Mouse (Mus musculus) testis, adult 2 months (tissue): Measurements from ENCODE around the gene Palm3. TPM values are rescaled to one million over a fixed set of nuclear protein-coding genes. Genes with fewer than 3 reads are reported as not detected.

Experiments
- H3K27ac ChIP-seq: fragments of 200-500 bp; 2 replicates; pipeline ENCODE4 v1.5.1; 2012; ENCODE audit warnings: low read depth, low read length; ENCODE audit not compliant: control insufficient read depth, insufficient read depth
- H3K27me3 ChIP-seq: fragments of 200-500 bp; 2 replicates; pipeline ENCODE4 v1.6.1; 2012; ENCODE audit warnings: mild to moderate bottlenecking, low read length, moderate library complexity; ENCODE audit not compliant: control insufficient read depth, insufficient read depth
- H3K36me3 ChIP-seq: fragments of 200-500 bp; 2 replicates; pipeline ENCODE4 v1.6.1; 2012; ENCODE audit warnings: mild to moderate bottlenecking, low read length; ENCODE audit not compliant: control insufficient read depth, insufficient read depth
- H3K4me1 ChIP-seq: fragments of 200-500 bp; 2 replicates; pipeline ENCODE4 v1.6.1; 2012; ENCODE audit warnings: low read length; ENCODE audit not compliant: control insufficient read depth, insufficient read depth
- H3K4me3 ChIP-seq: fragments of 200-500 bp; 2 replicates; pipeline ENCODE4 v1.5.1; 2012; ENCODE audit warnings: low read depth, mild to moderate bottlenecking, low read length, moderate library complexity, mixed read lengths; ENCODE audit not compliant: control insufficient read depth
- CTCF ChIP-seq: fragments of 200-500 bp; IDR thresholded peaks from 2 replicates; pipeline ENCODE4 v1.5.1; 2012; ENCODE audit warnings: low read depth, mild to moderate bottlenecking, inconsistent platforms, low read length, moderate library complexity; ENCODE audit not compliant: control insufficient read depth, insufficient read depth, insufficient replicate concordance
- POLR2A ChIP-seq: fragments of 200-500 bp; IDR thresholded peaks from 2 replicates; pipeline ENCODE4 v1.6.1; 2012; ENCODE audit warnings: low read depth, mild to moderate bottlenecking, inconsistent platforms, low read length, moderate library complexity; ENCODE audit not compliant: control insufficient read depth
- polyA plus RNA-seq: library from polyadenylated mRNA; depleted of rRNA; stranded (reverse); fragments of >200 nt; gene quantifications from 2 replicates; pipeline ENCODE4 v1.2.3, GENCODE M21; 2012

Gene Palm3
- polyA plus RNA-seq, 1 experiment = 1.9 TPM

GRCm38 (mm10) chr8:84060245-84060644 lies 39.0 kb downstream of the Palm3 start:
- Histone ChIP-seq H3K27me3 (no peaks in the 10 kb centered on the region), H3K36me3 (no peaks in the 10 kb centered on the region), H3K27ac (no peak overlapping the region), H3K4me3 (no peak overlapping the region), H3K4me1 (no peaks in the 10 kb centered on the region; the same call in 1 of the 2 replicates)
- TF ChIP-seq CTCF = no peak
- TF ChIP-seq POLR2A = no peak

GRCm38 (mm10) chr8:84063861-84064610 lies 42.8 kb downstream of the Palm3 start:
- peaks cover 7% of the 10 kb centered on the region for H3K4me1 ChIP-seq
- H3K36me3 ChIP-seq = no peaks in the 10 kb centered on the region
- TF ChIP-seq POLR2A (no peak; the same call in 1 of the 2 replicates), CTCF (no peak)
- H3K27ac ChIP-seq = no peak overlapping the region
- H3K4me3 ChIP-seq = peak overlapping the region; percentile 35
- H3K27me3 ChIP-seq = no peaks in the 10 kb centered on the region

GRCm38 (mm10) chr8:84065037-84065436 lies 43.8 kb downstream of the Palm3 start, which contains the start of gene Gm10643:
Gm10643 (minus strand) TSS chr8:84065137.
- peak within 1 kb of the TSS; percentile 77 for H3K4me3 ChIP-seq
- peak within 1 kb of the TSS; percentile 86 for H3K27ac ChIP-seq
- TF ChIP-seq POLR2A (no peak), CTCF (no peak)

GRCm38 (mm10) chr8:84065457-84066072 lies 44.3 kb downstream of the Palm3 start:
- H3K4me1 ChIP-seq = peaks cover 17% of the 10 kb centered on the region
- H3K27ac ChIP-seq = peak overlapping the region; percentile 86
- TF ChIP-seq POLR2A (no peak), CTCF (no peak)
- H3K27me3 ChIP-seq = no peaks in the 10 kb centered on the region
- peak overlapping the region; percentile 77 for H3K4me3 ChIP-seq
- no peaks in the 10 kb centered on the region for H3K36me3 ChIP-seq

More at GRCm38 (mm10) chr8:84065037-84065436, 43.8 kb downstream of the Palm3 start, which contains the start of gene Gm10643:
- no peaks in the 10 kb centered on the region for H3K36me3 ChIP-seq
- H3K4me1 ChIP-seq = peaks cover 15% of the 10 kb centered on the region
- no peaks in the 10 kb centered on the region for H3K27me3 ChIP-seq

GRCm38 (mm10) chr8:84066291-84066930 lies 45.1 kb downstream of the Palm3 start, which contains the start of gene Rfx1:
Rfx1 (plus strand) TSS chr8:84066834.
- no peaks in the 10 kb centered on the region for H3K36me3 ChIP-seq
- peak within 1 kb of the TSS; percentile 86 for H3K27ac ChIP-seq
- H3K4me3 ChIP-seq = peak within 1 kb of the TSS; percentile 77
- H3K4me1 ChIP-seq = peaks cover 22% of the 10 kb centered on the region
- no peaks in the 10 kb centered on the region for H3K27me3 ChIP-seq
- TF ChIP-seq CTCF (no peak), POLR2A (peak; percentile 71; the same call in 1 of the 2 replicates)

GRCm38 (mm10) chr8:84067047-84067573 lies 45.8 kb downstream of the Palm3 start:
- H3K27me3 ChIP-seq = no peaks in the 10 kb centered on the region
- TF ChIP-seq POLR2A (no peak), CTCF (no peak)
- peak overlapping the region; percentile 77 for H3K27ac ChIP-seq

More at GRCm38 (mm10) chr8:84067047-84067573, 45.8 kb downstream of the Palm3 start:
- H3K4me1 ChIP-seq = peaks cover 29% of the 10 kb centered on the region
- H3K36me3 ChIP-seq = no peaks in the 10 kb centered on the region
- peak overlapping the region; percentile 77 for H3K4me3 ChIP-seq
